In the genomic region with DNA sequence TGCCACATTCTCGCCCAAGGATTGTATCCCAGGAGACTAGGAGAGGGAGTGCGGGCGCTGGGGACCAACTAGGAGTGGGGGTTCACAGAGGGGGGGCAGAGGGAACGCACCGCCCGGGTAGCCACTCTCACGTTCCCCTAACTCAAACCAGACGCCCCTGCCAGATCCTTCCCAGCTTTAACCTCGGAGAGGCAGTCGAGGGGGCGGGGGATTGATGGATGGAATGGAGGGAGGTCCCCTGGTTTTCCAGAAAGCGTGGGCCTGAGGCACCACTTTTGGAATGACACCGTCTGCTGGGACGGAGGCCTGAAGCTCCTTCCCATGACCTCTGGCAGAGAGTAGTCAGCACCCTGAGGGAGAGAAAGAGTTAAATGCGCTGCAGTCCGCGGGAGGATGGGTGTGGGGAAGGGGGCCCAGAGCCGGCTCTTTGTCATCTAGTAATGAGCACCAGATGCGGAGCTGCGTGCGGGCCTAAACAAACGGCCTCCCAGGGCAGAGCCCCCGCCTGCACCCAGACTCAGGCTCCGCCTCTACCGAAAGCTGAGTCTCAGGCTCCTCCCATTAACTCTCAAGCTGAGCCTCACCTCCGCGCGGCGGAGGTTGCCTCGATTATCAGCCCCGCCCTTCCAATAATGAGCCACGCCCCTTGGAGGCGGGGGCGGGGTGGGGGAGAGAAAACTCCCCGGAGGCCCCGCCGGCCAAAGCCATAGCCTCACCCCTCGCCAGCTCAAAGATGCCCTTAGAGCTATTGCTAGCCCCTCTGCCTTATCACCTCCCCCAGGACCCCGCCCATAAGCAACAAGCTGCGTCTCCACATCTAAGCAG, we compare ENCODE assay signal across 8 mouse cellular contexts. TPM values are rescaled to one million over a fixed set of nuclear protein-coding genes. Genes with fewer than 3 reads are reported as not detected.
A peak's percentile ranks its signal among the peaks of the same experiment; 100 is the strongest.
DNase-seq lines count a peak whose midpoint lies in the region; ATAC-seq and TF ChIP-seq lines count a peak whose summit lies in the region.

No protein-coding gene starts in this region.

- peak overlapping the region; percentile 76 for H3K4me3 ChIP-seq in gastrocnemius, adult 2 months
- peak overlapping the region; percentile 44 for H3K4me3 ChIP-seq in hindbrain, embryonic 15.5 days
- H3K4me3 ChIP-seq in liver, embryonic 11.5 days (ENCODE audit: low read depth, low read length) = peak overlapping the region; percentile 52

- TF ChIP-seq CTCF in gastrocnemius, adult 2 months (IDR thresholded peaks at IDR 0.05) = no peak

- peak overlapping the region; percentile 80 for H3K27ac ChIP-seq in gastrocnemius, adult 2 months
- peak overlapping the region; percentile 47; the same call in 1 of the 2 replicates for H3K27ac ChIP-seq in hindbrain, embryonic 15.5 days (replicated peaks)
- peak overlapping the region; percentile 66 for H3K27ac ChIP-seq in liver, embryonic 11.5 days (ENCODE audit: low read depth, low read length)

- DNase-seq in right cerebral cortex, postnatal 10 days (ENCODE audit: low spot score in 2 of 2) = peak; percentile 66 to 80
- no peak for DNase-seq in right cerebral cortex, postnatal 4 days
- peak; percentile 88 for DNase-seq in c-Kit-positive CD71-positive TER-119-positive erythroid progenitor cells, embryonic 14.5 days (ENCODE audit: low spot score)
- peak; percentile 84 for DNase-seq in gastrocnemius, adult 2 months
- DNase-seq in liver, embryonic 11.5 days (ENCODE audit: low spot score) = peak; percentile 84
- peak; percentile 76 for DNase-seq in urinary bladder, postnatal 25 days (ENCODE audit: low spot score)

- peak overlapping the region; percentile 39 for H3K9ac ChIP-seq in hindbrain, embryonic 15.5 days
- peak overlapping the region; percentile 66 for H3K9ac ChIP-seq in liver, embryonic 11.5 days (ENCODE audit: low read depth, low read length)

- H3K27me3 ChIP-seq in hindbrain, embryonic 15.5 days = peaks cover 18% of the 10 kb centered on the region
- H3K27me3 ChIP-seq in liver, embryonic 11.5 days (replicated peaks; ENCODE audit: control insufficient read depth, insufficient read depth, low read length) = peaks cover 44% of the 10 kb centered on the region

- intact Hi-C loops in gastrocnemius, adult 2 months (cut with DNase I) = loop anchor here (5.0 kb wide), 1 partner anchor 54 kb away; no protein-coding TSS in a partner anchor

- H3K4me1 ChIP-seq in hindbrain, embryonic 15.5 days (replicated peaks) = peaks cover 41% of the 10 kb centered on the region
- peaks cover 51% of the 10 kb centered on the region for H3K4me1 ChIP-seq in liver, embryonic 11.5 days (replicated peaks; ENCODE audit: control insufficient read depth, insufficient read depth, low read length)

- no peaks in the 10 kb centered on the region for H3K9me3 ChIP-seq in hindbrain, embryonic 15.5 days
- no peaks in the 10 kb centered on the region for H3K9me3 ChIP-seq in liver, embryonic 11.5 days (ENCODE audit: control insufficient read depth, low read length)

- H3K36me3 ChIP-seq in hindbrain, embryonic 15.5 days = no peaks in the 10 kb centered on the region
- no peaks in the 10 kb centered on the region for H3K36me3 ChIP-seq in liver, embryonic 11.5 days (ENCODE audit: control insufficient read depth, insufficient read depth, low read length)

- WGBS in hindbrain, embryonic 15.5 days = under 1% methylated on average over 39 of the region's 40 CpGs
- WGBS in liver, embryonic 11.5 days = 2% methylated on average over 40 of the region's 40 CpGs

- peak; percentile 83 for ATAC-seq in hindbrain, embryonic 15.5 days (ENCODE audit: low FRiP score, low read depth)
- peak; percentile 80 for ATAC-seq in liver, embryonic 11.5 days (replicated peaks; ENCODE audit: low FRiP score)
- ATAC-seq in monocyte, adult 5-6 weeks (replicated peaks; ENCODE audit: insufficient number of reproducible peaks, low FRiP score, low TSS enrichment, poor library complexity, severe bottlenecking) = peak; percentile 51

- peak overlapping the region; percentile 83 for H3K4me2 ChIP-seq in hindbrain, embryonic 15.5 days
- peak overlapping the region; percentile 95 for H3K4me2 ChIP-seq in liver, embryonic 11.5 days

RNA-seq across cellular contexts. Expression of gene Cd248, which starts 3.9 kb away (rescaled TPM):
- 10 to 100 TPM in 1 of 2 experiments, 1 to 10 TPM in 1; 9.5 to 15.1 TPM for total RNA-seq in gastrocnemius, adult 2 months (2021)
- 19.8 and 22.0 TPM in 2 replicates for polyA plus RNA-seq in hindbrain, embryonic 15.5 days (2015; fragmentation: Nextera tagmentation; extraction: Ambion mirVana)
- 28.6 and 29.3 TPM in 2 replicates for polyA plus RNA-seq in liver, embryonic 11.5 days (2014; fragmentation: Nextera tagmentation; extraction: Ambion mirVana)
- not detected in 3 replicates for total RNA-seq in monocyte, adult 5-6 weeks (2017)

RNA-seq across cellular contexts. Expression of gene Tmem151a, which starts 13.6 kb away (rescaled TPM):
- total RNA-seq in gastrocnemius, adult 2 months (2021) = not detected
- polyA plus RNA-seq in hindbrain, embryonic 15.5 days (2015; fragmentation: Nextera tagmentation; extraction: Ambion mirVana) = 28.3 and 34.0 TPM in 2 replicates
- 2.6 TPM in 2 replicates for polyA plus RNA-seq in liver, embryonic 11.5 days (2014; fragmentation: Nextera tagmentation; extraction: Ambion mirVana)
- 0.67 to 7.8 TPM (median 3.3 TPM) in 3 replicates for total RNA-seq in monocyte, adult 5-6 weeks (2017)

RNA-seq across cellular contexts. Expression of gene Yif1a, which starts 16.6 kb away (rescaled TPM):
- 10 to 100 TPM; 41.2 to 53.8 TPM for total RNA-seq in gastrocnemius, adult 2 months (2021)
- 55.8 and 64.0 TPM in 2 replicates for polyA plus RNA-seq in hindbrain, embryonic 15.5 days (2015; fragmentation: Nextera tagmentation; extraction: Ambion mirVana)
- polyA plus RNA-seq in liver, embryonic 11.5 days (2014; fragmentation: Nextera tagmentation; extraction: Ambion mirVana) = 77.8 and 83.4 TPM in 2 replicates
- total RNA-seq in monocyte, adult 5-6 weeks (2017) = 10.4 to 13.3 TPM (median 10.5 TPM) in 3 replicates

RNA-seq across cellular contexts. Expression of gene Rin1, which starts 21.5 kb away (rescaled TPM):
- total RNA-seq in gastrocnemius, adult 2 months (2021) = 1 to 10 TPM in 1 of 2 experiments, under 1 TPM in 1; 0.99 to 1.3 TPM
- polyA plus RNA-seq in hindbrain, embryonic 15.5 days (2015; fragmentation: Nextera tagmentation; extraction: Ambion mirVana) = 0.79 and 1.1 TPM in 2 replicates
- polyA plus RNA-seq in liver, embryonic 11.5 days (2014; fragmentation: Nextera tagmentation; extraction: Ambion mirVana) = 1.3 and 1.4 TPM in 2 replicates
- total RNA-seq in monocyte, adult 5-6 weeks (2017) = 0.19 to 0.68 TPM (median 0.21 TPM) in 3 replicates

RNA-seq across cellular contexts. Expression of gene Cnih2, which starts 26.6 kb away (rescaled TPM):
- under 1 TPM in 1 of 2 experiments, not detected in 1; 0.17 TPM for total RNA-seq in gastrocnemius, adult 2 months (2021)
- polyA plus RNA-seq in hindbrain, embryonic 15.5 days (2015; fragmentation: Nextera tagmentation; extraction: Ambion mirVana) = 364 and 435 TPM in 2 replicates
- polyA plus RNA-seq in liver, embryonic 11.5 days (2014; fragmentation: Nextera tagmentation; extraction: Ambion mirVana) = 8.4 and 9.5 TPM in 2 replicates
- total RNA-seq in monocyte, adult 5-6 weeks (2017) = 0.32 TPM in 1 of 3 replicates, not detected in the others

Comparison
In these comparisons a context has a peak if more than half of its experiments do, and no peak if none do; other contexts are left out.
1. RNA of gene Cd248, which starts 3.9 kb away (total RNA-seq): 9.5 to 15.1 TPM in gastrocnemius, adult 2 months; not detected in monocyte, adult 5-6 weeks; every median in the first group is over 10 times any median in the second.
2. Peak in every context shown above with its lines, with median percentiles within 50 percentile points of each other: H3K27ac ChIP-seq, H3K4me3 ChIP-seq and ATAC-seq.